Mouse (Mus musculus): Measurements from ENCODE around the gene Akt3. TPM values are rescaled to one million over a fixed set of nuclear protein-coding genes. Genes with fewer than 3 reads are reported as not detected.
A peak's percentile ranks its signal among the peaks of the same experiment; 100 is the strongest.

Akt3 gene
- total and polyA plus RNA-seq, 2 experiments from 2014 or later = 18.6 to 143 TPM

- peak; percentile 63 for DNase-seq
- peak overlapping the region; percentile 89 for H3K27ac ChIP-seq (ENCODE audit: low read depth, low read length)
Measured at GRCm38 (mm10) chr1:176994087-176994486, 263.9 kb downstream of the Akt3 start.

GRCm38 (mm10) chr1:176993141-176994010 lies 264.6 kb downstream of the Akt3 start:
- peak overlapping the region; percentile 89 for H3K27ac ChIP-seq (ENCODE audit: low read depth, low read length)
- DNase-seq (no peak), ATAC-seq (no peak)
- H3K27me3 ChIP-seq (ENCODE audit: insufficient read depth, low read length) = no peaks in the 10 kb centered on the region
- no peaks in the 10 kb centered on the region for H3K9me3 ChIP-seq (ENCODE audit: low read length)
- no peak overlapping the region for H3K4me2 ChIP-seq (ENCODE audit: low read depth)
- 74% methylated on average over 18 of the region's 18 CpGs for WGBS
- H3K9ac ChIP-seq = no peak overlapping the region
- H3K4me3 ChIP-seq (ENCODE audit: low read depth, low read length) = no peak overlapping the region
- TF ChIP-seq CTCF (IDR thresholded peaks at IDR 0.05; ENCODE audit: low read depth) = no peak
- peaks cover 32% of the 10 kb centered on the region for H3K4me1 ChIP-seq (ENCODE audit: insufficient read depth)
- no peaks in the 10 kb centered on the region for H3K36me3 ChIP-seq (ENCODE audit: insufficient read depth)

More at GRCm38 (mm10) chr1:176994087-176994486, 263.9 kb downstream of the Akt3 start:
- no peaks in the 10 kb centered on the region for H3K36me3 ChIP-seq (ENCODE audit: insufficient read depth)
- H3K4me3 ChIP-seq (ENCODE audit: low read depth, low read length) = no peak overlapping the region
- H3K4me2 ChIP-seq (ENCODE audit: low read depth) = no peak overlapping the region
- H3K9me3 ChIP-seq (ENCODE audit: low read length) = no peaks in the 10 kb centered on the region
- H3K9ac ChIP-seq = no peak overlapping the region
- no peak for TF ChIP-seq CTCF (IDR thresholded peaks at IDR 0.05; ENCODE audit: low read depth)
- H3K4me1 ChIP-seq (ENCODE audit: insufficient read depth) = peaks cover 36% of the 10 kb centered on the region
- peak; percentile 52 for ATAC-seq
- 17% methylated on average over 7 of the region's 7 CpGs for WGBS
- H3K27me3 ChIP-seq (ENCODE audit: insufficient read depth, low read length) = no peaks in the 10 kb centered on the region

- no peak overlapping the region for H3K27ac ChIP-seq (ENCODE audit: low read depth, low read length)
- no peak overlapping the region for H3K4me3 ChIP-seq (ENCODE audit: low read depth, low read length)
- DNase-seq (no peak), ATAC-seq (no peak)
- no peaks in the 10 kb centered on the region for H3K27me3 ChIP-seq (ENCODE audit: insufficient read depth, low read length)
- 38% methylated on average over 8 of the region's 8 CpGs for WGBS
- H3K9me3 ChIP-seq (ENCODE audit: low read length) = no peaks in the 10 kb centered on the region
- peaks cover 25% of the 10 kb centered on the region for H3K4me1 ChIP-seq (ENCODE audit: insufficient read depth)
- no peak overlapping the region for H3K9ac ChIP-seq
- no peak overlapping the region for H3K4me2 ChIP-seq (ENCODE audit: low read depth)
- no peak for TF ChIP-seq CTCF (IDR thresholded peaks at IDR 0.05; ENCODE audit: low read depth)
- no peaks in the 10 kb centered on the region for H3K36me3 ChIP-seq (ENCODE audit: insufficient read depth)
Measured at GRCm38 (mm10) chr1:176992517-176992916, 265.5 kb downstream of the Akt3 start.

GRCm38 (mm10) chr1:176991473-176991872 lies 266.5 kb downstream of the Akt3 start:
- TF ChIP-seq CTCF (IDR thresholded peaks at IDR 0.05; ENCODE audit: low read depth) = no peak
- no peak overlapping the region for H3K4me3 ChIP-seq (ENCODE audit: low read depth, low read length)
- no peak overlapping the region for H3K9ac ChIP-seq
- H3K9me3 ChIP-seq (ENCODE audit: low read length) = no peaks in the 10 kb centered on the region
- no peak overlapping the region for H3K4me2 ChIP-seq (ENCODE audit: low read depth)
- DNase-seq (no peak), ATAC-seq (no peak)
- no peaks in the 10 kb centered on the region for H3K27me3 ChIP-seq (ENCODE audit: insufficient read depth, low read length)
- WGBS = 92% methylated on average over 4 of the region's 4 CpGs
- H3K27ac ChIP-seq (ENCODE audit: low read depth, low read length) = no peak overlapping the region
- no peaks in the 10 kb centered on the region for H3K36me3 ChIP-seq (ENCODE audit: insufficient read depth)
- H3K4me1 ChIP-seq (ENCODE audit: insufficient read depth) = peaks cover 17% of the 10 kb centered on the region

- Histone ChIP-seq H3K9ac (no peak overlapping the region), H3K27ac (ENCODE audit: low read depth, low read length) (no peak overlapping the region; the same call in 1 of the 2 replicates), H3K4me2 (ENCODE audit: low read depth) (no peak overlapping the region), H3K4me1 (ENCODE audit: insufficient read depth) (no peaks in the 10 kb centered on the region; the same call in none of the 2 replicates), H3K27me3 (ENCODE audit: insufficient read depth, low read length) (no peaks in the 10 kb centered on the region), H3K9me3 (ENCODE audit: low read length) (no peaks in the 10 kb centered on the region), H3K4me3 (ENCODE audit: low read depth, low read length) (no peak overlapping the region), H3K36me3 (ENCODE audit: insufficient read depth) (no peaks in the 10 kb centered on the region)
- ATAC-seq = peak; percentile 28
- peak; percentile 52 for DNase-seq
- no peak for TF ChIP-seq CTCF (IDR thresholded peaks at IDR 0.05; ENCODE audit: low read depth)
- WGBS = 45% methylated on average over 6 of the region's 6 CpGs
Measured at GRCm38 (mm10) chr1:176986990-176987740, 270.8 kb downstream of the Akt3 start.

- Histone ChIP-seq H3K36me3 (ENCODE audit: insufficient read depth) (no peaks in the 10 kb centered on the region), H3K9ac (no peak overlapping the region), H3K4me2 (ENCODE audit: low read depth) (no peak overlapping the region), H3K4me3 (ENCODE audit: low read depth, low read length) (no peak overlapping the region), H3K4me1 (ENCODE audit: insufficient read depth) (no peaks in the 10 kb centered on the region; the same call in none of the 2 replicates), H3K27me3 (ENCODE audit: insufficient read depth, low read length) (no peaks in the 10 kb centered on the region), H3K9me3 (ENCODE audit: low read length) (no peaks in the 10 kb centered on the region), H3K27ac (ENCODE audit: low read depth, low read length) (0 out of 2 replicates have a peak overlapping the region, but pooled peaks have one; percentile 29)
- TF ChIP-seq CTCF (IDR thresholded peaks at IDR 0.05; ENCODE audit: low read depth) = no peak
- peak; percentile 38 for DNase-seq
- 51% methylated on average over 6 of the region's 6 CpGs for WGBS
- peak; percentile 32; the same call in 1 of the 2 replicates for ATAC-seq
Measured at GRCm38 (mm10) chr1:176986275-176986674, 271.7 kb downstream of the Akt3 start.

Measured in forebrain, postnatal 0 days (tissue).